In the genomic region with DNA sequence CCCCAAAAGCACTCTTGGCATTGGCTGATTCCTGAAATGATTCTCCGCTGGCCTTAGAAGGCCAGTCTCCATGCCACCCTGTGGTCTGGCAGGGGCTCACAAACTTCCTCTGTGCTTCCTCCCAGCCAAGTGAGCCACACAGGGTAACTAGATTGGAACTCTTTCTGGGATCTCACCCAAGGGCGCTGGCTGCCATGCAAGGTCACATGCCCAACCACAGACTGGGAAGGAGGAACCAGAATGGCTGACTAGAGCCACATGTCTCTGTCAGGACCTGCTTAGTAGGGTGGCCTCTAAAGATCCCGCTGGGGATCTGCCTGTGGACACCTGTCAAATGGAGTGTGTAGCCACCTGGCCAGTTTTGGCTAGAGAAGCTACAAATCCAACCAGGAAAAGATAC, we compare ENCODE assay signal across 8 mouse cellular contexts.
DNase-seq lines count a peak whose midpoint lies in the region; ATAC-seq and TF ChIP-seq lines count a peak whose summit lies in the region.

No protein-coding gene starts in this region.

- 84% methylated on average over 3 of the region's 3 CpGs for WGBS in heart, embryonic 11.5 days (ENCODE audit: insufficient replicate concordance)
- WGBS in midbrain, embryonic 15.5 days = 85% methylated on average over 3 of the region's 3 CpGs
- WGBS in hindbrain, embryonic 10.5 days = 88% methylated on average over 3 of the region's 3 CpGs

- no peak overlapping the region for H3K9ac ChIP-seq in heart, embryonic 11.5 days (ENCODE audit: low read depth, low read length)
- H3K9ac ChIP-seq in midbrain, embryonic 15.5 days = no peak overlapping the region

- no peak for TF ChIP-seq CTCF in gastrocnemius, adult 2 months (IDR thresholded peaks at IDR 0.05)

- H3K4me1 ChIP-seq in heart, embryonic 11.5 days (ENCODE audit: control insufficient read depth, insufficient read depth, low read length) = 0 out of 2 replicates have a peak, but pooled peaks cover 8% of the 10 kb centered on the region
- H3K4me1 ChIP-seq in midbrain, embryonic 15.5 days = no peaks in the 10 kb centered on the region
- H3K4me1 ChIP-seq in hindbrain, embryonic 10.5 days (replicated peaks) = no peaks in the 10 kb centered on the region

- H3K36me3 ChIP-seq in heart, embryonic 11.5 days (ENCODE audit: control insufficient read depth, insufficient read depth, low read length) = no peaks in the 10 kb centered on the region
- H3K36me3 ChIP-seq in midbrain, embryonic 15.5 days (replicated peaks) = no peaks in the 10 kb centered on the region
- no peaks in the 10 kb centered on the region for H3K36me3 ChIP-seq in hindbrain, embryonic 10.5 days

- H3K4me2 ChIP-seq in heart, embryonic 11.5 days = no peak overlapping the region
- H3K4me2 ChIP-seq in midbrain, embryonic 15.5 days = no peak overlapping the region

- no peak overlapping the region for H3K27ac ChIP-seq in heart, embryonic 11.5 days (ENCODE audit: low read depth, low read length)
- H3K27ac ChIP-seq in gastrocnemius, adult 2 months = peak overlapping the region; percentile 43; the same call in 1 of the 2 replicates
- H3K27ac ChIP-seq in midbrain, embryonic 15.5 days = no peak overlapping the region
- no peak overlapping the region for H3K27ac ChIP-seq in hindbrain, embryonic 10.5 days

- H3K9me3 ChIP-seq in heart, embryonic 11.5 days (replicated peaks; ENCODE audit: control insufficient read depth, low read length) = no peaks in the 10 kb centered on the region
- no peaks in the 10 kb centered on the region for H3K9me3 ChIP-seq in midbrain, embryonic 15.5 days
- H3K9me3 ChIP-seq in hindbrain, embryonic 10.5 days = no peaks in the 10 kb centered on the region

- H3K4me3 ChIP-seq in heart, embryonic 11.5 days (ENCODE audit: low read depth, low read length) = no peak overlapping the region
- H3K4me3 ChIP-seq in gastrocnemius, adult 2 months = no peak overlapping the region
- no peak overlapping the region for H3K4me3 ChIP-seq in midbrain, embryonic 15.5 days
- no peak overlapping the region for H3K4me3 ChIP-seq in hindbrain, embryonic 10.5 days

- intact Hi-C loops in gastrocnemius, adult 2 months (cut with DNase I) = no loop called here

- peak; percentile 84 to 88 for DNase-seq in heart, adult 18-20 months
- peak; percentile 83 for DNase-seq in adrenal gland, postnatal 10 days
- DNase-seq in gastrocnemius, adult 2 months = peak; percentile 84
- peak; percentile 57 to 83 for DNase-seq in layer of hippocampus, postnatal 14 days (ENCODE audit: low spot score in 2 of 2)
- no peak for DNase-seq in lung, postnatal 4 days
- no peak for DNase-seq in hindbrain, embryonic 10.5 days (ENCODE audit: low spot score)

- no peak for ATAC-seq in heart, embryonic 11.5 days (replicated peaks; ENCODE audit: insufficient number of reproducible peaks, low FRiP score, low TSS enrichment)
- ATAC-seq in midbrain, embryonic 15.5 days (replicated peaks) = no peak

- H3K27me3 ChIP-seq in heart, embryonic 11.5 days (ENCODE audit: control insufficient read depth, insufficient read depth, low read length) = no peaks in the 10 kb centered on the region
- no peaks in the 10 kb centered on the region for H3K27me3 ChIP-seq in midbrain, embryonic 15.5 days (replicated peaks)
- H3K27me3 ChIP-seq in hindbrain, embryonic 10.5 days (ENCODE audit: insufficient read depth, poor library complexity, severe bottlenecking) = no peaks in the 10 kb centered on the region

Comparison
In these comparisons a context has a peak if more than half of its experiments do, and no peak if none do; other contexts are left out.
1. DNase-seq: peak in heart, adult 18-20 months (2 of 2), adrenal gland, postnatal 10 days (single experiment), gastrocnemius, adult 2 months (single experiment) and layer of hippocampus, postnatal 14 days (2 of 2); none in lung, postnatal 4 days (0 of 2) and hindbrain, embryonic 10.5 days (single experiment).